Mouse (Mus musculus) E14TG2a.4 (cell line): ENCODE data around the gene Lman2l.

Source experiments
- CTCF ChIP-seq: conservative IDR thresholded peaks from 2 replicates; pipeline ENCODE4 v1.5.1; 2014; ENCODE audit warnings: low read length
- NANOG ChIP-seq: IDR thresholded peaks from 2 replicates; pipeline ENCODE4 v1.6.1; 2014; ENCODE audit warnings: borderline replicate concordance, low read length, mixed read lengths
- POU5F1 ChIP-seq: IDR thresholded peaks from 2 replicates; pipeline ENCODE4 v1.6.1; 2014; ENCODE audit warnings: low read length, borderline replicate concordance

DNA sequence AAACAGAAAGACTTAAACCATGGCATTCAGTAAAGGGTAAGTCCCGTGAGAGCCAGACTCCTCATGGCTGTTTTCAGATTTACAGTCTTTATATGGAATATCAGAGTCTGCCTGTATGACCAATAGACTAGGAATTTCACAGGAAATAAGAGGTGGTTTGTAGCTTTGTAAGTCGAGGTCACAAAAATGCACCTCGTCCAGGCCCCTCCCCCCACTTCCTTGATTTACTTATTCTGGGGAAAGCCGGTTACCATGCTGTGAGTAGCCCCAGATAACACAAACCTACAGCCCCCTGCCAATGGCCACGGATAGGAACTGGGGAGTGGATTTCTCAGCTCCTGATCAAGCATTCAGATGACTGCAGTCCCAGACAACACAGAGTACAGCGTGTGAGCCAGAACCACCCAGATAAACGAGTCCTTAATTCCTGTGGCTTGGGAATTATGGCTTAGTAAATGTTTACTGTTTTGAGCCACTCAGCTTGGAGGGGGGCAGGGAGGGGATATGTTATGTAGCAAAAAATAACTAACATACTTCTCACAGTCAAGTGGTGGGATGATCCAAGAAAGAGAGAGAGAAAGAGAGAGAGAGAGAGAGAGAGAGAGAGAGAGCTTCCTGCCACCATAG, 12.4 kb upstream of the Lman2l start:
- TF ChIP-seq CTCF (no peak), POU5F1 (no peak), NANOG (no peak)
